Mouse (Mus musculus) monocyte, adult 2 months (primary cell): ENCODE data around the gene Fam171a2.

ENCODE experiments used
- DNase-seq, 2 experiments: peaks; one replicate each; pipeline ENCODE4 v3.0.0; 2022; ENCODE audit warnings: low spot score in 2 of 2, low read depth in 1 of 2

Gene Fam171a2

DNA sequence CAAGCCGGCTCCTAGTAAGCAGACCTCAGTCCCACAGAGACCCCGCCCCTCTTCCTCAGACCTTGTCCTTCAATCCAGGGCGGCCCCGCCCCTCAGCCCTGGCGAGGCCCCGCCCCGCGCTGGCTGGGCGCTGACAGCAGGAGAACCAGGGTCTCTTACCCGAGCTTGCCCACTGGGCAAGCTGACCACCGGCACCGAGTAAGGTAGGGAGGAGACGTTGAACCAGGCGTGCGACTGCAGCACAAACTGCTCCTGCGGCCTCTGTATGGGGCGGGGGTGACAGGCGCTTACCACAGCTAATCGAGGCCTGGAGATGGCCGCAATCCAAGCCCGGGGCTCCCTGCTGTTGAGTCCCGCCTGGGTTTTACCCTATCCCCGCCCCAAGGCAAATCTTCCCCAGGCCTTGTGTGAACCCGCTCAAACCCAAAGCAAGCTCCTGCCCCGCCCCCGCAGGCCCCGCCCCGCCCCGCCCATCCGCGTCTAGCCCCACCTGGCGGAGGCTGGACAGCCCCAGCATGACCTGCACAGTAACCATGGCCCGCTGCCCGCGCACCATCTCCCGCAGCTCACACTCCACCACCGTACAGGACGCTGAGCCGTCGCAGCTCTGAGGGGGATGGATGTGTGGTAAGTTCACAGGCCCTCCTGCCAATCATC, 8.4 kb upstream of the Fam171a2 start:
- DNase-seq = no peak

- DNase-seq = no peak
These were observed 5.6 kb upstream of the Fam171a2 start for GRCm38 (mm10) chr11:102453131-102453530.

DNA sequence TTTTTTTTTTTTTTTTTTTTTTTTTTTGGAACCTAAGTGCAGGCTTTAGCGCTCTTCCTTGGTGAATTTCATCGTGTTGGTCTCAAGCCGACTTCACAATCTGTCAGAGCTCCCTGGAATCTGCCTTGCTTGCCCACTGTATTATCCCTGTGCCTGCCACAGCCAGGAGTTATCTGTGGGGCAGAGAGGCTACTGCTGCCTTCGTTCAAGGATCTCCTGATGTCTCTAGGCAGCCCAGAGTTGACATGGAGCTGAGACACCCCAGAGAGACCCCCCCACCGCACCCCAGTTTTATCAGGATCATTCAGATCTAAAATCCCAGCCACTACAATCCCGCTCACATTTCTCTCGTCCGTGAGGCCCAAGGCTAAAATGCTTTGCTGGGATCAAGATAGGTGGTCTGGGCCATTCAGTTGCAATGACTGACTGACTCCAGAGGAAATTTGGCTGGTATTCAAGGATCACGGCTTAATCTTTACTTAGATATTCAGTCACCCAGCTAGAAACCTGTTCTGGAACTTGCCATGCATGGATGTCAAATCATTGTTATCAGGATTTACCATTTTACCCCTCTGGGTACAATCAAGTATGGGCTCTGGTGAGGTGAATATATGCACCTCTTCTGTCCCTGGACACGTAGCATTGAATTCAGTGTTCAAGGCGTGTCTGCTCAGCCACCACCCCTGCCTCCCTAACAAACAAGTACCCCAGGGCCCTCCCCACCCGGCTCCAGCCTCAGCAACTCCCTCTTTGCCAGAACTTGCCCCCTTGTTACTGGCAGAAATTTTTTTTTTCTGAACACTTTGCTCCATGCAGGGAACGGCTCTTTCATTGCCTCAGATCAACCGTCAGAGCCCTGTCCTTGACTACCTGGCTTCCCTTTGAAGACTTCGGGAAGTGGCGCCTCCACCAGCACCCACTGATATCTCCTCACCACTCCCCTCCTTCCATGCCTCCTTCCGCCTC, 1.8 kb upstream of the Fam171a2 start:
- DNase-seq = no peak

GRCm38 (mm10) chr11:102448327-102448726, 845 bp upstream of the Fam171a2 start:
- no peak for DNase-seq

GRCm38 (mm10) chr11:102446581-102447461, 661 bp downstream of the Fam171a2 start:
- DNase-seq = no peak

GRCm38 (mm10) chr11:102445891-102446361, 1.6 kb downstream of the Fam171a2 start:
- DNase-seq = no peak

GRCm38 (mm10) chr11:102445264-102445890, 2.1 kb downstream of the Fam171a2 start:
- no peak for DNase-seq

DNA sequence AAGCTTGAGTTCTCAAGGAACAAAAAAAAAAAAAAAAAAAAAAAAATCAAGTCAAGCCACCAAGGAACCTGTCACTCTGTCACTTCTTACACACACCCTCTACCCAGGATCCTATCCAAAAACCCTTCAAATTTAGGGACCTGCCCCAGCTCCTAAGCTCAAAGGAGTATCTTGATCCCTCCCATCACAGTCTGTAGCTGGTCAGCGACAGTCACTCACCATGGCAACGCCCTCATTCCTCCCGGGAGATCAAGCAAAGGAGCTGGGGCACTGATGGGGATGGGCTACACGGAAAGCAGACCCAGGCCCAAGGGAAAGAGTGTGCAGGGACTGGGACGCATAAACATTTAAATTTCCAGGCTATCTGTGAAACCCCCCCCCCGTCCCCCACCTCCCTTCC, 2.7 kb downstream of the Fam171a2 start:
- no peak for DNase-seq

DNA sequence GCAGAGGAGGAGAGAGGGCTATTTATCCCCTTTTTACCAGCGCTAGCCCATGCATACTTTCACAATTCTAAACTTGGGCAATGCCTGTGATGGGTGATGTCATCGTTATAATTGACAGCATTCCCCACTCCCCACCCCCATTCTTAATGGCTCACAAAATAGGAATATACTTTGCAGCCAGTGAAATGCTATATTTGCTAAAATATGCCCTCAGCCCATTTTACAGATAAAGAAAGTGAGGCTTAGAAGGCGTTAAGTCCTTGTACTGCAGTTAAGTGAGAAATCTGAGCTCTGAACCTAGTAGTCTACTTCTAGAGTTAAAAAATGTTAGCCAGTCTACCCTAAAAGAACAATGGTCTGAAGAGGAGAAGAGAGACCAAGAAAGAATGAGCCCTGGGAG, 3.2 kb downstream of the Fam171a2 start:
- no peak for DNase-seq

DNA sequence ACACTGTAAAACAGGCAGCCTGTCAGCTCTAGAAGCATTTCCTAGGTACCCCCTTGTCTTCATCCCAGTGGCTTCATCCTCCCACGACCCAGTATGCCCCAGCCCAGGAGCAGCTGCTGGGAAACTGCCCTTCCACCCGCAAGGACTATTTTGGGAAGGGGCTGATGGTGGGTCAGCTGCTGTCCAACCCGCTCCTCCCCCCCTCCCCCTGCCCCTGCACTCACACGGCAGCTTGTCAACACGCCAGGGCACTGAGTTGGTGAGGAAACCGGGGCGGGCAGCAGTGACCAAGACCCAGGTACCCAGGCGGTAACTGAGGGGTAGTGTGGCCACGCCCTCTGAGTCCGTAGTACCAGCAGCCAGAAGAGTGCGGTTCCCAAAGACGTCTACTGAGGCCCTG, 3.7 kb downstream of the Fam171a2 start:
- DNase-seq = no peak

DNA sequence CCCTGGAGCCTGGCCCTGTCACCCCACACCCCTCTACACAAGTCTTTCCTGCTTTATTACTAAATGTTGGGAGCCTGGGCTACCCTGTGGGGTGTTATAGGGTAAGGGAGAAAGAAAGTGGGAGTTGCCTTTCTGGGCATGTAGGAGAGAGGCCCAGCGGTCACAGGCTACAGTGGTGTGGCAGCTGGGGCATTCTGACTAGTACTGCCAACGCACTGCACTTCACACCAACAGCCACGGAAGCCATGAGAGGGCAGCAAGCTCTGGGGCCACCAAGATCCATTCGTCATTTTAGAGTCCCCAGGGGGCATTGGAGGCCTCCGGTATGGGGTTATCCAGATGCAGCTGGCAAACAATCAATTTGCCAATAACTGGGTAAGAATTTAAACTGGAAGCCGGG, 5.4 kb downstream of the Fam171a2 start:
- DNase-seq = no peak

- no peak for DNase-seq
These were observed 6.0 kb downstream of the Fam171a2 start for GRCm38 (mm10) chr11:102441434-102441833.

GRCm38 (mm10) chr11:102440255-102440654, 7.2 kb downstream of the Fam171a2 start:
- no peak for DNase-seq

DNA sequence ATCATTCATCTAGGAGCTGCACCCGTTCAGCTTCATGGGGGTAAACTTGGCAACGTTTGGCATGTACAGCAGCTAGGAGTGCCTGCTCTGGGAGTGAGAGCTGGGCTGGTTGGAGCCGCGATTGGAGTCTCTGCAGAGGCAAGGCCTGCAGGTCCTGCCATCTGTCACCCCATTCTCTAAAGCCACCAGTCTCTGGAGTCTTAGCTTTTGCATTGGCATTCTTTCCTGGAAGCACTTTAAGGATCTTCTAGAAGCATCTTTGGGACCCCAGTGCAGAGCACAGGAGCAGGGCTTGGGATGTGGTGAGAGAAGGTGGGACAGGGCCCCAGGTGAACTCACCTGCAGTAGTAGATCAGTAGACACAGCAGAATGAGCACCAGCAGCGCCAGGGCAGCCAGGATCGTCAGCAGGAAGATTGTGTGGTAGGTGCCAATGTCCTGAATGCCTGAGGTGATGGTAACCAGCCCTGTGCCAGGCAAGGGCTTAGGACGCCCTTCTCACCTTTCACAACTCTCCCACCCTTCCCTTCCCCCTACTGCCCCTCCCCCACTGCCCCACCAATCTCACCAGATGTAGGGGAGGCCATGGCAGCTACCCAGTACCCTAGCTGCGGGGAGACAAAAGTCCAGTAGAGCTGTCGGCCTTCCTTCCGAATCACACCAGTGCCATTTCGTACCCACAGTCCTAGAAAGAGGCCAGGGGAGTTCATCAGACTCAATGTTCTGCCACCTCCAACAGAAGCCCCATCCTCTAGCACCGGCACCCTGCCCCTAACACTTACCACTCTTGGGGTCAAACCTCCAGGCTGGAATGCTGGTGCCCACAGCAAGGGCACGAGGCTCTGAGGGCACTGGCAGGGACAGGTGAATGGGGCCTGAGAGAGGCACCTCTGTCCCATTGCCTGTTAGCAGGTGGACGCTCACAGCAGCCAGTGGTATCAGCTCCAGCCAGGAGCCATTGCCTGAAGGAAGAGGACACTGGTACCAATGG, 8.1 kb downstream of the Fam171a2 start:
- no peak for DNase-seq

DNA sequence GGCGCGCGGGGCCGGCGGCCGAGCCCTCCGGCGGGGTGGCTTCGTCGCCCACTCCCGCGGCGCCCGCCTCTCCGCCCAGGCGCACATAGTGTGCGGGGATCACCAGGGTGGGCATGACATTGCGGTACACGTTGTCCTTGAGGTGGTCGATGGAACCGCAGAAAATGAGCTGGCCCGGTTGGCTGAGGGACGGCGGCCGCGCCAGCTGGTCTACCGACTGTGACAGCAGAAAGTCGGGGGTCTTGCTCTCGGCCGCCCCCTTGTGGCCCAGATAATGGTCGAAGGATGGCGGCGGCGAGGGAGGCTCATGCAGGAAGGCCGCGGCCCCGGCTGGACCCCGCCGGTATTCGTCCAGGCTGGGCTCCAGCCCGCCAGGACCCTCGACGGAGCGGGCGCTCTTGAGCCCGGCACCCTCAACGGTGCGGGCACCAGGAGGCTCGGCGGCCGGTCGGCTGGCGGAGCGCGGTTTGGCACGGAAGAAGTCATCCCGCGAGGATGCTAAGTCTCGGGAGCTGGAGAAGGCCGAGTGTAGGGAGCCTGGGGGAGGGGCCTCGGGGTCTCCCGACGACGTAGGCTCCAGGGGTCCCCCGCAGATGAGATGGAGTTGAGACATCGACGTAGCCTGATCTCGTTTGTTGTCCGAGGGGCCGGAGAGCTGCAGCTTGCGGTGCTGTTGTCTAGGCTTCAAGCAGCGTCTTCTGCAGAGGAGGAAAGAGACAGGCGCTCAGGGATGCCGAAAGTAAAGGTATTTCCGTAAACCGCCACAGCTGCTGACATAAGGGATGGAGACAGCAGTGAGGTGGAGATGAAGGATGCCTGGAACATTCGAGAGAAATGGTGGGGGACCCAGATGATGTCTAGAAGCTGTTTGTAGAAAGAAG, 9.0 kb downstream of the Fam171a2 start:
- DNase-seq = no peak

DNA sequence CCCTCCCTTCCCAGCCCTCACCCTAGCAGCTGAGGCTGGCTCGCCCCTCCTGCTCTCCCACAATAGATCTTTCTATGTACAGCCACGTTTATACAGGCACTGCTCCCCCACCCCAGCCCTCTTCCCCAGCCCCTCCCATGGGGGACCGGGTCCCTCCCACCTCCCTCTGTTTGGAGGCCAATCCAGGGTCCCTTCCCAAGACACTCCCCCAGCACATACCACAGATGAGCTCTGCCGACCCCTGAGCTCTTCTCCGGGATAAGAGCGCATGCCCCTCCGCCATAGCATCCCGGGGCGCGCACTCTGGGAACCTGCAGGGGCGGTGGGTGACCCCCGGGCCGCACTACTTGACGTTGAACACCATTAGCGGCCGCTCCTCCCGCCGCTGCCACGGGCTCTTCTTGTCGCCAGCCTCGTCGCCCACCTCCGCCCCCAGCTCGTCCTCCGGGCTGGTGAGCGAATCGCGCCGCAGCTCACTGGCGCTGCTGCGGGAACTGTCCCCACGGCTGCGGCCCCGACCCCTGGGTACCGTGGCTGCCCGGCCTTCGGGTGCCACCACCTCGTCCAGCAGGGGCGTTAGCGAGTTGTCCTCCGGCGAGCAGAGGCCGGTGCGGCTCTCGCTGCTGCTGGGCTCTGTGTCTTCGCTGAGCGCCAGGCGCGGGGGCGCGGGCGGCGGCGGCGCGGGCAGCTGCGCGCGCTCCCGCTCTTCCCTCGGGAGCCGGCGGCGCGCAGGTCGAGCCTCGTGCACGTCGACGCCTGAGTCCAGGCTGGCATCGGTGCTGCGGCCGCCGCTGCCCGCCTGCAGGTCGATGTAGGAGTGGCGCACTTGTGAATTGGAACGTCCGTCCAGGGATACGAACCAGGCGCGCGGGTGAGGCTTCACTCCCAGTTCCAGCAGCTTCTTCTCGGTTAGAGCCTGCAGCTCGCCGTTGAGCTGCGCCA, 10.1 kb downstream of the Fam171a2 start:
- DNase-seq = no peak

- no peak for DNase-seq
These were observed 11.1 kb downstream of the Fam171a2 start for GRCm38 (mm10) chr11:102436471-102436790.
